Mouse (Mus musculus) T-cell, adult 66 days (primary cell): ENCODE data around the gene Gm12394. TPM values are rescaled to one million over a fixed set of nuclear protein-coding genes. Genes with fewer than 3 reads are reported as not detected.

Experiments
- total RNA-seq, 2 experiments: library from RNA; stranded (reverse); gene quantifications; 3 replicates in 1 of 2; 4 replicates in 1 of 2; pipeline ENCODE4 v1.2.4; 2023

The Gm12394 gene
- not detected for total RNA-seq

DNA sequence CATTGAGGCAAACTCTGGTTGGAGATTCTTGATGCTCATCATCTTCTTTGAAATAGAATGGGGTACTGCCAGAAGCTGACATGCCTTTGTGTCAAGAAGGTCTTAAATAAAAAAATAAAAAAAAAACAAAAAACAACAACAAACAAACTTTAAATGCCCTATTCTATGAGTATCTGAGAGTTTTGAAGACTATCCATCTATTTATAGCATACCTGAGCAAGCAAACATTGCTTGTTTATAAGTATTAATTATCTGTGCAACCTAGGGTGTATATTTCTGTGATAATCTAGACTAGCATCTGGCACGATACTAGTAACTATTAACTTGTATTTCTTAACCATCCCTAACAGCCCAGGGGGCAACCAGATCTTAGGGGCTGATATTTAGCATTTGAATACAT lies at the start of gene Gm12394:
Gm12394 (minus strand) TSS at position 101 of the 400 bp plus-strand sequence.

DNA sequence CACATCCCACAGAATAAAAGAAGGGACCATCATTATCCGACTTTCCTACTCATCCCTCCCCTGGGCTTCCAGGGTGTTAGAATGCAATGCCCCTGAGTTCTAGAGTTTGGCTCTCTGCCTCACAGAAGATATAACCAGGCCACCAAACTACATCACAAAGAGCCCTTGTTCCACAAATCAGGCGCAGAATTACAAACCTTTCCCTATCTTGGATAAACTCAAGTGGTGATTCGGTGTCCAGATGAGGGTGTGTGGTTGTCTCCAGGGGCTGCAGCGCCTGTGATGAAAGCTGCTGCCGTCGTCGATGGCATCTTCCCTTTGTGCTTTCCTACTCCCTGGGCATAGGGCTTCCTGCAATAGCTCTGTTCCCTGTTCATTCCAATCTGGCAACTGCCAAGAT lies 17.6 kb upstream of the Gm12394 start, which contains the start of gene Fam205c:
Fam205c (minus strand) TSS at position 101 of the 400 bp plus-strand sequence.

GRCm38 (mm10) chr4:42853788-42854187 lies 2.8 kb downstream of the Gm12394 start, which contains the start of gene Fam205a1:
Gene Fam205a1 (minus strand): TSS chr4:42853888.

DNA sequence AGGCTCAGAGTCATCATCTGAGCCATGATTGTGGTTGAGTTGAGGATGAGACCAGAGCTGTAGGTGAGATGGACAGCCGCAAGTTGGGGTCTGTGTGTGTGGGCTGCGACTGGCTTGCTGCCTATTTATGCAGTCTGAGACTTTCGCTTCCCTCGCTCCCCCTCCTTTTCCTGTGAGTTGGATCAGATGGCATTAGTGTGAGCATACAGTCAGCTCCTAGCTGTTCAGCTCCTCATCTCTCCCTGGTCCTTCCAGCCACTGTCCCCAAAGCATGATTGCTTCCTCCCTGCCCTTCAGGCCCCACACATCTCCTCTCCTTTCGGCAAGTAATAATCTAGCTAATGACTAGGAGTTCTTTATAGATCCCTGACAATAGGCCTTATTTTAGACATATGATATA lies 82.7 kb downstream of the Gm12394 start, which contains the start of gene Ccl21a:
Ccl21a (minus strand) TSS at position 101 of the 400 bp plus-strand sequence.

DNA sequence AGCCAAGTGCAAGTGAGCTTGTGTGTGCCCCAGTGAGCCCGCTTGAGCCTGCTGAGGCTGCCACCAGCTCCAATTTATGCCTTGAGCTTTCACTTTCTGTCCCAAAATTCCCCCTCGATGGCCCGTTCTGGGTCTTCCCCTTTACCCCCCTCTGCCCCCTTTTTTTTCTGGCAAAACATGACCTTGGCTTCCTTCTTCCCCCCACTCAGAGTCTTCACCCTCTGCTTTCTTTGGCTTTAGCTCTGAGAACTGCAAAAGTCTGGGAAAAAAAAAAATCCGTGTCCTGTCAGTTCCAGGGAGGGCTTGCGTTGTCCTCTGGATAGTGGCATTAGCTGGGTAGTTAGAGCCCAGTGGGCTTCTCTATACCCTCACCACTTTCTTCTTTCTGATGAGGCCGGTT lies 100.1 kb downstream of the Gm12394 start, which contains the start of gene Ccl19:
Ccl19 (minus strand) TSS at position 101 of the 400 bp plus-strand sequence.

GRCm38 (mm10) chr4:42735245-42735644 lies 121.3 kb downstream of the Gm12394 start, which contains the start of gene 4930578G10Rik:
Gene 4930578G10Rik (plus strand): TSS chr4:42735545.

Other genes starting within 250 kb of the Gm12394 start
- not detected for gene Gm10591, start 244.6 kb downstream of the Gm12394 start, total RNA-seq
- gene Gm2564, start 227.1 kb downstream of the Gm12394 start, total RNA-seq = not detected
- gene Ccl27b, start 201.5 kb downstream of the Gm12394 start, total RNA-seq = not detected
- gene Il11ra2, start 194.9 kb downstream of the Gm12394 start, total RNA-seq = not detected
- not detected for gene 4930578G10Rik, start 121.2 kb downstream of the Gm12394 start, total RNA-seq
- gene Ccl19, start 100.2 kb downstream of the Gm12394 start, total RNA-seq = not detected
- not detected for gene Ccl21a, start 82.8 kb downstream of the Gm12394 start, total RNA-seq
- not detected for gene Fam205a1, start 2.9 kb downstream of the Gm12394 start, total RNA-seq
- not detected for gene Fam205c, start 17.5 kb upstream of the Gm12394 start, total RNA-seq
- gene Phf24, start 59.9 kb upstream of the Gm12394 start, total RNA-seq = not detected
- 10 to 100 TPM; 17.1 to 21.3 TPM for gene Dnajb5, start 93.0 kb upstream of the Gm12394 start, total RNA-seq
- not detected for gene 1700022I11Rik, start 112.8 kb upstream of the Gm12394 start, total RNA-seq
- gene Vcp, start 143.7 kb upstream of the Gm12394 start, total RNA-seq = 100 to 1,000 TPM; 120 to 126 TPM
- gene Fancg, start 153.7 kb upstream of the Gm12394 start, total RNA-seq = 10 to 100 TPM; 23.4 to 30.5 TPM
- gene Pigo, start 169.0 kb upstream of the Gm12394 start, total RNA-seq = 10 to 100 TPM; 38.6 to 40.8 TPM
- 10 to 100 TPM; 59.1 to 72.4 TPM for gene Stoml2, start 174.9 kb upstream of the Gm12394 start, total RNA-seq
- 1 to 10 TPM; 5.9 to 8.2 TPM for gene Fam214b, start 189.4 kb upstream of the Gm12394 start, total RNA-seq
- gene Unc13b, start 202.2 kb upstream of the Gm12394 start, total RNA-seq = under 1 TPM; 0.23 to 0.44 TPM